Mouse (Mus musculus): ENCODE measurements at regions not wholly inside any gene's neighbourhood (a gene's known extent, or its start where the extent isn't known, plus 50 kb on each side); places are given as distances from the start of the nearest gene placed in this dataset.
A peak's percentile ranks its signal among the peaks of the same experiment; 100 is the strongest.

GRCm38 (mm10) chr13:15907806-15908205 lies 103.8 kb upstream of the Inhba start:
- Histone ChIP-seq H3K4me3 (replicated peaks; ENCODE audit: low read depth, low read length) (no peak overlapping the region), H3K4me2 (ENCODE audit: low read length) (no peak overlapping the region), H3K4me1 (ENCODE audit: control insufficient read depth, insufficient read depth, low read length) (no peaks in the 10 kb centered on the region), H3K36me3 (ENCODE audit: control insufficient read depth, insufficient read depth, low read length) (no peaks in the 10 kb centered on the region), H3K9ac (replicated peaks; ENCODE audit: low read length) (no peak overlapping the region), H3K27ac (replicated peaks; ENCODE audit: low read depth, low read length) (no peak overlapping the region), H3K27me3 (ENCODE audit: control insufficient read depth, insufficient read depth, low read length) (no peaks in the 10 kb centered on the region), H3K9me3 (ENCODE audit: control insufficient read depth, low read length) (no peaks in the 10 kb centered on the region)
- DNase-seq (no peak), ATAC-seq (ENCODE audit: low FRiP score, low TSS enrichment) (no peak)
- 66% methylated on average over 1 of the region's 1 CpGs for WGBS

GRCm38 (mm10) chr13:15910578-15910977 lies 101.1 kb upstream of the Inhba start:
- Histone ChIP-seq H3K9ac (replicated peaks; ENCODE audit: low read length) (no peak overlapping the region), H3K4me1 (ENCODE audit: control insufficient read depth, insufficient read depth, low read length) (no peaks in the 10 kb centered on the region), H3K4me2 (ENCODE audit: low read length) (no peak overlapping the region), H3K4me3 (replicated peaks; ENCODE audit: low read depth, low read length) (no peak overlapping the region), H3K9me3 (ENCODE audit: control insufficient read depth, low read length) (no peaks in the 10 kb centered on the region), H3K27ac (replicated peaks; ENCODE audit: low read depth, low read length) (no peak overlapping the region), H3K36me3 (ENCODE audit: control insufficient read depth, insufficient read depth, low read length) (no peaks in the 10 kb centered on the region), H3K27me3 (ENCODE audit: control insufficient read depth, insufficient read depth, low read length) (no peaks in the 10 kb centered on the region)
- DNase-seq = no peak
- ATAC-seq (ENCODE audit: low FRiP score, low TSS enrichment) = no peak
- WGBS = 85% methylated on average over 2 of the region's 2 CpGs

GRCm38 (mm10) chr13:15911263-15911662 lies 100.4 kb upstream of the Inhba start:
- Histone ChIP-seq H3K9me3 (ENCODE audit: control insufficient read depth, low read length) (no peaks in the 10 kb centered on the region), H3K9ac (replicated peaks; ENCODE audit: low read length) (no peak overlapping the region), H3K36me3 (ENCODE audit: control insufficient read depth, insufficient read depth, low read length) (no peaks in the 10 kb centered on the region), H3K27ac (replicated peaks; ENCODE audit: low read depth, low read length) (no peak overlapping the region), H3K27me3 (ENCODE audit: control insufficient read depth, insufficient read depth, low read length) (no peaks in the 10 kb centered on the region), H3K4me2 (ENCODE audit: low read length) (no peak overlapping the region), H3K4me1 (ENCODE audit: control insufficient read depth, insufficient read depth, low read length) (no peaks in the 10 kb centered on the region), H3K4me3 (replicated peaks; ENCODE audit: low read depth, low read length) (no peak overlapping the region)
- no peak for ATAC-seq (ENCODE audit: low FRiP score, low TSS enrichment)
- WGBS = 91% methylated on average over 1 of the region's 1 CpGs
- DNase-seq = no peak

GRCm38 (mm10) chr13:15914270-15914669 lies 97.4 kb upstream of the Inhba start:
- no peak for ATAC-seq (ENCODE audit: low FRiP score, low TSS enrichment)

GRCm38 (mm10) chr13:15929890-15930289 lies 81.8 kb upstream of the Inhba start:
- 85% methylated on average over 3 of the region's 3 CpGs for WGBS
- no peak for DNase-seq
- H3K4me2 ChIP-seq (ENCODE audit: low read length) = no peak overlapping the region
- H3K27me3 ChIP-seq (ENCODE audit: control insufficient read depth, insufficient read depth, low read length) = no peaks in the 10 kb centered on the region
- no peak for ATAC-seq (ENCODE audit: low FRiP score, low TSS enrichment)
- no peak overlapping the region for H3K9ac ChIP-seq (replicated peaks; ENCODE audit: low read length)
- no peak overlapping the region for H3K4me3 ChIP-seq (replicated peaks; ENCODE audit: low read depth, low read length)
- H3K36me3 ChIP-seq (ENCODE audit: control insufficient read depth, insufficient read depth, low read length) = no peaks in the 10 kb centered on the region
- H3K4me1 ChIP-seq (ENCODE audit: control insufficient read depth, insufficient read depth, low read length) = no peaks in the 10 kb centered on the region
- H3K27ac ChIP-seq (replicated peaks; ENCODE audit: low read depth, low read length) = no peak overlapping the region
- no peaks in the 10 kb centered on the region for H3K9me3 ChIP-seq (ENCODE audit: control insufficient read depth, low read length)

More at GRCm38 (mm10) chr13:15914270-15914669, 97.4 kb upstream of the Inhba start:
- H3K36me3 ChIP-seq (ENCODE audit: control insufficient read depth, insufficient read depth, low read length) = no peaks in the 10 kb centered on the region
- 85% methylated on average over 1 of the region's 1 CpGs for WGBS
- H3K4me2 ChIP-seq (ENCODE audit: low read length) = no peak overlapping the region
- no peaks in the 10 kb centered on the region for H3K9me3 ChIP-seq (ENCODE audit: control insufficient read depth, low read length)
- H3K27me3 ChIP-seq (ENCODE audit: control insufficient read depth, insufficient read depth, low read length) = no peaks in the 10 kb centered on the region
- no peak overlapping the region for H3K4me3 ChIP-seq (replicated peaks; ENCODE audit: low read depth, low read length)
- no peak overlapping the region for H3K9ac ChIP-seq (replicated peaks; ENCODE audit: low read length)
- H3K4me1 ChIP-seq (ENCODE audit: control insufficient read depth, insufficient read depth, low read length) = no peaks in the 10 kb centered on the region
- H3K27ac ChIP-seq (replicated peaks; ENCODE audit: low read depth, low read length) = no peak overlapping the region
- DNase-seq = no peak

GRCm38 (mm10) chr13:15931553-15932162 lies 80.0 kb upstream of the Inhba start:
- 34% methylated on average over 5 of the region's 5 CpGs for WGBS
- no peaks in the 10 kb centered on the region for H3K36me3 ChIP-seq (ENCODE audit: control insufficient read depth, insufficient read depth, low read length)
- H3K9ac ChIP-seq (replicated peaks; ENCODE audit: low read length) = no peak overlapping the region
- H3K4me1 ChIP-seq (ENCODE audit: control insufficient read depth, insufficient read depth, low read length) = no peaks in the 10 kb centered on the region
- H3K27me3 ChIP-seq (ENCODE audit: control insufficient read depth, insufficient read depth, low read length) = no peaks in the 10 kb centered on the region
- H3K4me2 ChIP-seq (ENCODE audit: low read length) = no peak overlapping the region
- H3K4me3 ChIP-seq (replicated peaks; ENCODE audit: low read depth, low read length) = no peak overlapping the region
- DNase-seq = no peak
- no peak overlapping the region for H3K27ac ChIP-seq (replicated peaks; ENCODE audit: low read depth, low read length)
- no peaks in the 10 kb centered on the region for H3K9me3 ChIP-seq (ENCODE audit: control insufficient read depth, low read length)
- ATAC-seq (ENCODE audit: low FRiP score, low TSS enrichment) = peak; percentile 53; the same call in 1 of the 2 replicates

- H3K9me3 ChIP-seq (ENCODE audit: control insufficient read depth, low read length) = no peaks in the 10 kb centered on the region
- WGBS = 90% methylated on average over 1 of the region's 1 CpGs
- DNase-seq (no peak), ATAC-seq (ENCODE audit: low FRiP score, low TSS enrichment) (no peak)
- no peak overlapping the region for H3K9ac ChIP-seq (replicated peaks; ENCODE audit: low read length)
- H3K36me3 ChIP-seq (ENCODE audit: control insufficient read depth, insufficient read depth, low read length) = no peaks in the 10 kb centered on the region
- H3K4me1 ChIP-seq (ENCODE audit: control insufficient read depth, insufficient read depth, low read length) = no peaks in the 10 kb centered on the region
- no peak overlapping the region for H3K4me3 ChIP-seq (replicated peaks; ENCODE audit: low read depth, low read length)
- no peak overlapping the region for H3K4me2 ChIP-seq (ENCODE audit: low read length)
- H3K27ac ChIP-seq (replicated peaks; ENCODE audit: low read depth, low read length) = no peak overlapping the region
- H3K27me3 ChIP-seq (ENCODE audit: control insufficient read depth, insufficient read depth, low read length) = no peaks in the 10 kb centered on the region
Observed at GRCm38 (mm10) chr13:15935689-15936088, 76.0 kb upstream of the Inhba start.

- no peak overlapping the region for H3K4me3 ChIP-seq (replicated peaks; ENCODE audit: low read depth, low read length)
- no peak for DNase-seq
- WGBS = 83% methylated on average over 1 of the region's 1 CpGs
Observed at GRCm38 (mm10) chr13:15936109-15936508, 75.5 kb upstream of the Inhba start.

GRCm38 (mm10) chr13:15950143-15950542 lies 61.5 kb upstream of the Inhba start:
- 84% methylated on average over 4 of the region's 4 CpGs for WGBS

More at GRCm38 (mm10) chr13:15936109-15936508, 75.5 kb upstream of the Inhba start:
- Histone ChIP-seq H3K9ac (replicated peaks; ENCODE audit: low read length) (no peak overlapping the region), H3K4me2 (ENCODE audit: low read length) (no peak overlapping the region), H3K36me3 (ENCODE audit: control insufficient read depth, insufficient read depth, low read length) (no peaks in the 10 kb centered on the region), H3K27me3 (ENCODE audit: control insufficient read depth, insufficient read depth, low read length) (no peaks in the 10 kb centered on the region), H3K9me3 (ENCODE audit: control insufficient read depth, low read length) (no peaks in the 10 kb centered on the region), H3K4me1 (ENCODE audit: control insufficient read depth, insufficient read depth, low read length) (no peaks in the 10 kb centered on the region), H3K27ac (replicated peaks; ENCODE audit: low read depth, low read length) (no peak overlapping the region)
- no peak for ATAC-seq (ENCODE audit: low FRiP score, low TSS enrichment)

More at GRCm38 (mm10) chr13:15950143-15950542, 61.5 kb upstream of the Inhba start:
- Histone ChIP-seq H3K4me3 (replicated peaks; ENCODE audit: low read depth, low read length) (no peak overlapping the region), H3K36me3 (ENCODE audit: control insufficient read depth, insufficient read depth, low read length) (no peaks in the 10 kb centered on the region), H3K4me1 (ENCODE audit: control insufficient read depth, insufficient read depth, low read length) (no peaks in the 10 kb centered on the region), H3K27ac (replicated peaks; ENCODE audit: low read depth, low read length) (no peak overlapping the region), H3K9me3 (ENCODE audit: control insufficient read depth, low read length) (no peaks in the 10 kb centered on the region), H3K9ac (replicated peaks; ENCODE audit: low read length) (no peak overlapping the region), H3K4me2 (ENCODE audit: low read length) (no peak overlapping the region), H3K27me3 (ENCODE audit: control insufficient read depth, insufficient read depth, low read length) (no peaks in the 10 kb centered on the region)
- no peak for ATAC-seq (ENCODE audit: low FRiP score, low TSS enrichment)
- DNase-seq = no peak
